Mouse (Mus musculus) heart, embryonic 13.5 days (tissue): ENCODE measurements around the gene Sdc3. TPM values are rescaled to one million over a fixed set of nuclear protein-coding genes. Genes with fewer than 3 reads are reported as not detected.
A peak's percentile ranks its signal among the peaks of the same experiment; 100 is the strongest.

Experiments used
- ATAC-seq: fragments of 200-750 bp; cut with Nextera tagmentation; 2 replicates; pipeline ENCODE4 v1.8.0; 2017; ENCODE audit warnings: moderate TSS enrichment; ENCODE audit not compliant: insufficient number of reproducible peaks, low FRiP score, low TSS enrichment; ENCODE audit errors: extremely low read depth
- H3K27ac ChIP-seq: fragments of 300-500 bp; sonication (generic); replicated peaks from 2 replicates; pipeline ENCODE4 v1.5.1; 2015; ENCODE audit warnings: moderate library complexity, mild to moderate bottlenecking, inconsistent platforms
- H3K27me3 ChIP-seq: fragments of 300-500 bp; sonication (generic); replicated peaks from 2 replicates; pipeline ENCODE4 v1.6.1; 2015; ENCODE audit warnings: mild to moderate bottlenecking, inconsistent platforms
- H3K36me3 ChIP-seq: fragments of 300-500 bp; sonication (generic); 2 replicates; pipeline ENCODE4 v1.6.1; 2015; ENCODE audit warnings: mild to moderate bottlenecking, inconsistent platforms
- H3K4me1 ChIP-seq: fragments of 300-500 bp; sonication (generic); 2 replicates; pipeline ENCODE4 v1.6.1; 2015; ENCODE audit warnings: inconsistent platforms
- H3K4me2 ChIP-seq: fragments of 300-500 bp; sonication (generic); 2 replicates; pipeline ENCODE4 v1.6.1; 2015; ENCODE audit warnings: inconsistent platforms, mild to moderate bottlenecking, moderate library complexity
- H3K4me3 ChIP-seq: fragments of 300-500 bp; sonication (generic); 2 replicates; pipeline ENCODE4 v1.5.1; 2015; ENCODE audit warnings: moderate library complexity, mild to moderate bottlenecking, inconsistent platforms
- H3K9ac ChIP-seq: fragments of 300-500 bp; sonication (generic); 2 replicates; pipeline ENCODE4 v1.6.1; 2015; ENCODE audit warnings: inconsistent platforms, mild to moderate bottlenecking, moderate library complexity
- H3K9me3 ChIP-seq: fragments of 300-500 bp; sonication (generic); 2 replicates; pipeline ENCODE4 v1.6.1; 2016; ENCODE audit warnings: inconsistent platforms
- WGBS: fragments of 180-500 bp; shearing (Covaris S2); methylation state at CpG from one replicate; pipeline ENCODE4 v1.1.7; 2015; ENCODE audit warnings: mixed read lengths; 5-methylcytosine and 5-hydroxymethylcytosine counted together
- polyA plus RNA-seq: library from polyadenylated mRNA; unstranded; fragments of >200 nt; fragmentation: Nextera tagmentation; extraction: Ambion mirVana; gene quantifications from 2 replicates; pipeline ENCODE4 v1.2.1, GENCODE M21; 2015

Sdc3 gene
- 21.7 and 23.9 TPM in 2 replicates for polyA plus RNA-seq

DNA sequence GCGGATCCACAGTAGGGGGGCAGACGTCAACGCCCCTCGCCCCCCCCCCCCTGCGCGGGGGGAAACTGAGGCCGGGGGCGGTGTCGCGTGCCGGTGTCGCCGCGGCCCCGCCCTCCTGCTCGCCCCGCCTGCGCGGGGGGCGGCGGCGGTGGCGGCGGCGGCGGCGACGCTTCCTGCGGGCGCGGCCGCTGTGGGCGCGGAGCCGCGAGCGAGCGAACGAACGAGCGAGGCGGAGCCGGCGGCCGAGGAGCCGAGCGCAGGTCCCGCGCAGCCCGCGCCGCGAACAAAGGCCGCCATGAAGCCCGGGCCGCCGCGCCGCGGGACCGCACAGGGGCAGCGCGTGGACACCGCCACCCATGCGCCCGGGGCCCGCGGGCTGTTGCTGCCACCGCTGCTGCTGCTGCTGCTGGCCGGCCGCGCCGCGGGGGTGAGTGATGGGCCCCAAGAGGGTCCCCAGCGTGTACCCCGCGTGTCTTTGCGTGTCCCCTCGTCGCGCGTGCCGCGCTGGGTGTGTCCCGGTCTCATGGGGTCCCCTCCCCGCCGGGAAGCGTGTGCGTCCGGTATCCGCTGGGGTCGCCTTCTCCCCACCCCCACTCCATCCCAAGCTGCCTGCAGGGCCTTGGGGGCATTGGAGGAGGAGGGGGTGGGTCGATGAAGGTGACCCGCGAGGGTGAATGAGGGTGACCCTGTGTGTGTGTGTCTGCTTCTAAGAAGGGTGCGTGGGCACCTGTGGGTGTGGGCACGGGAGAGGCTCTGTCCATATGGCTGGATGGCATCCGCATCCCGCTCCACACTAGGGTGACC lies at the start of gene Sdc3:
TSS of gene Sdc3 (plus strand) at position 162 of the 804 bp plus-strand sequence.
- 3% methylated on average over 60 of the region's 99 CpGs for WGBS

GRCm38 (mm10) chr4:130744058-130744457 lies 48.3 kb upstream of the Sdc3 start:
- 89% methylated on average over 4 of the region's 4 CpGs for WGBS

More for the DNA sequence above, at the start of gene Sdc3:
- Histone ChIP-seq H3K4me1 (peaks cover 48% of the 10 kb centered on the region), H3K9ac (peak within 1 kb of the TSS; percentile 96), H3K36me3 (no peaks in the 10 kb centered on the region), H3K4me2 (peak within 1 kb of the TSS; percentile 82), H3K27me3 (peaks cover 11% of the 10 kb centered on the region), H3K27ac (0 out of 2 replicates have a peak within 1 kb of the TSS, but pooled peaks have one; percentile 24), H3K9me3 (no peaks in the 10 kb centered on the region), H3K4me3 (peak within 1 kb of the TSS; percentile 83)
- ATAC-seq: no peak

DNA sequence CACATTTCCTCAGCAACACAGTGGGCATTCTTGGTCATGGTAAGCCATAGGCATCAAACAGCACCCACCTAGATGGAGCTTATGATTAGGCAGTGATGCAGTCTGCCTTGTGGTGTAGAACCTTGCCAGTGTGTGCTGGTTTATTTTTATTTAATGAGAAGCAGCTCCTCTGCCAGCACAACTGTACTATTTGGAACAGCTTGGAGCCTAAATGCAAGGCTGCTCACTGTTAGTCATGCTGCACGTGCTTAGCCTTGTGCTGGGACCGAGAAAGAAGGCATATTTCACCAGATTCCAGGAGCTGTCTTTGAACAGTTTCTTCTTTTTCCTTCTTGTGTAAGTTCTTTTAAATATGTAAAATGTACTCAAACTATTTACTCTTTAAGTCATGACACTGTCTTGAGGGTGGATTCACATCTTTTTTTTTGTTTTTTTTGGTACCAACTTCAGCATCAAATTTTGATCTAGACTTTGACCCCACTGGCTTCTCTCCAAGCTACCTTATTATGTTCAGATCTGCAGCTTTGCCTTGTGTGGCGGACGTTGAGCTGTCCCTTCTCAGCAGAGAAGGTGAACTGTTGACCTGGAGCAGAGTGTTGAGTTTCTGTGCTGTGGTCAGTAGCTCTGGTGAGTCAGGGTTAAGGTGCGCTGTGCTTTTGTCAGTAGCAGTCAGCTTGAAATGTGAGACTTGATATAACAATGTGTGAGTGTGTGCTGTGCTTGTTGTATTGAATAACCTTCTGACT lies 46.6 kb upstream of the Sdc3 start:
- Histone ChIP-seq H3K4me2 (no peak overlapping the region), H3K36me3 (peaks cover 97% of the 10 kb centered on the region), H3K4me3 (no peak overlapping the region), H3K27ac (no peak overlapping the region; the same call in 1 of the 2 replicates), H3K4me1 (peaks cover 17% of the 10 kb centered on the region), H3K9ac (no peak overlapping the region), H3K27me3 (no peaks in the 10 kb centered on the region), H3K9me3 (no peaks in the 10 kb centered on the region)
- ATAC-seq: no peak
- 80% methylated on average over 5 of the region's 5 CpGs for WGBS

More at GRCm38 (mm10) chr4:130744058-130744457, 48.3 kb upstream of the Sdc3 start:
- Histone ChIP-seq H3K9ac (no peak overlapping the region), H3K4me1 (0 out of 2 replicates have a peak, but pooled peaks cover 3% of the 10 kb centered on the region), H3K4me3 (no peak overlapping the region), H3K4me2 (no peak overlapping the region), H3K27ac (no peak overlapping the region), H3K27me3 (no peaks in the 10 kb centered on the region), H3K9me3 (no peaks in the 10 kb centered on the region), H3K36me3 (peaks cover 83% of the 10 kb centered on the region)
- ATAC-seq: no peak

- H3K27ac ChIP-seq: no peak overlapping the region
- H3K4me1 ChIP-seq: peaks cover 55% of the 10 kb centered on the region
- H3K4me2 ChIP-seq: no peak overlapping the region
- no peak overlapping the region for H3K4me3 ChIP-seq
- WGBS: 66% methylated on average over 7 of the region's 7 CpGs
- ATAC-seq: no peak
- no peak overlapping the region for H3K9ac ChIP-seq
- no peaks in the 10 kb centered on the region for H3K27me3 ChIP-seq
- no peaks in the 10 kb centered on the region for H3K9me3 ChIP-seq
- H3K36me3 ChIP-seq: peaks cover 100% of the 10 kb centered on the region
Measured at GRCm38 (mm10) chr4:130749566-130749965, 42.8 kb upstream of the Sdc3 start.

GRCm38 (mm10) chr4:130751966-130752365 lies 40.4 kb upstream of the Sdc3 start:
- Histone ChIP-seq H3K9me3 (no peaks in the 10 kb centered on the region), H3K4me1 (peaks cover 70% of the 10 kb centered on the region), H3K36me3 (peaks cover 93% of the 10 kb centered on the region), H3K27me3 (no peaks in the 10 kb centered on the region), H3K4me3 (no peak overlapping the region), H3K4me2 (no peak overlapping the region), H3K9ac (no peak overlapping the region), H3K27ac (peak overlapping the region; percentile 81; the same call in 1 of the 2 replicates)
- 92% methylated on average over 2 of the region's 2 CpGs for WGBS
- no peak for ATAC-seq

DNA sequence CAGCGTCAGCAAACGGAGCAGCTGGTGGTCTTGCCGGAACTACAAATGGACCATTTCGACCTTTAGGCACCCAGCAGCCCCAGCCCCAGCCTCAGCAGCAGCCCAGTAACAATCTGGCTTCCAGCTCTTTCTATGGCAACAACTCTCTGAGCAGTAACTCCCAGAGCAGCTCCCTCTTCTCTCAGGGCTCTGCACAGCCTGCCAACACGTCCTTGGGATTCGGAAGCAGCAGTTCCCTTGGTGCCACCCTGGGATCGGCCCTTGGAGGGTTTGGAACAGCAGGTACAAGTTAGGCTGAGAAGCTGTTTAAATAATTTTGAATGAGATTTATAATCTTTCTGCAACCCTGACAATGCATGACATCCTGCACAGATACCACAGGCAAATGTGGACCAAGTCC lies 39.7 kb upstream of the Sdc3 start:
- Histone ChIP-seq H3K27me3 (no peaks in the 10 kb centered on the region), H3K4me1 (peaks cover 70% of the 10 kb centered on the region), H3K9me3 (no peaks in the 10 kb centered on the region), H3K4me2 (no peak overlapping the region), H3K9ac (peak overlapping the region; percentile 11), H3K4me3 (no peak overlapping the region), H3K36me3 (peaks cover 92% of the 10 kb centered on the region), H3K27ac (peak overlapping the region; percentile 81)
- no peak for ATAC-seq
- WGBS: 73% methylated on average over 7 of the region's 7 CpGs

- peaks cover 92% of the 10 kb centered on the region for H3K36me3 ChIP-seq
- peak; percentile 54; the same call in 1 of the 2 replicates for ATAC-seq
- 42% methylated on average over 5 of the region's 5 CpGs for WGBS
- H3K4me1 ChIP-seq: peaks cover 73% of the 10 kb centered on the region
- H3K9ac ChIP-seq: no peak overlapping the region
- H3K4me3 ChIP-seq: no peak overlapping the region
- no peaks in the 10 kb centered on the region for H3K27me3 ChIP-seq
- no peak overlapping the region; the same call in 1 of the 2 replicates for H3K4me2 ChIP-seq
- peak overlapping the region; percentile 81 for H3K27ac ChIP-seq
- no peaks in the 10 kb centered on the region for H3K9me3 ChIP-seq
Measured at GRCm38 (mm10) chr4:130753755-130754154, 38.6 kb upstream of the Sdc3 start.

GRCm38 (mm10) chr4:130754776-130755175 lies 37.6 kb upstream of the Sdc3 start:
- Histone ChIP-seq H3K27ac (peak overlapping the region; percentile 81), H3K4me3 (no peak overlapping the region), H3K4me2 (no peak overlapping the region), H3K4me1 (peaks cover 77% of the 10 kb centered on the region), H3K27me3 (no peaks in the 10 kb centered on the region), H3K9ac (no peak overlapping the region), H3K36me3 (peaks cover 92% of the 10 kb centered on the region), H3K9me3 (no peaks in the 10 kb centered on the region)
- ATAC-seq: no peak
- WGBS: 77% methylated on average over 2 of the region's 2 CpGs

- H3K9me3 ChIP-seq: no peaks in the 10 kb centered on the region
- H3K4me2 ChIP-seq: no peak overlapping the region
- peaks cover 89% of the 10 kb centered on the region for H3K36me3 ChIP-seq
- no peak for ATAC-seq
- no peak overlapping the region for H3K9ac ChIP-seq
- H3K27ac ChIP-seq: peak overlapping the region; percentile 45; the same call in 1 of the 2 replicates
- 59% methylated on average over 2 of the region's 2 CpGs for WGBS
- H3K27me3 ChIP-seq: no peaks in the 10 kb centered on the region
- no peak overlapping the region for H3K4me3 ChIP-seq
- H3K4me1 ChIP-seq: peaks cover 41% of the 10 kb centered on the region
Measured at GRCm38 (mm10) chr4:130759875-130760274, 32.5 kb upstream of the Sdc3 start.

DNA sequence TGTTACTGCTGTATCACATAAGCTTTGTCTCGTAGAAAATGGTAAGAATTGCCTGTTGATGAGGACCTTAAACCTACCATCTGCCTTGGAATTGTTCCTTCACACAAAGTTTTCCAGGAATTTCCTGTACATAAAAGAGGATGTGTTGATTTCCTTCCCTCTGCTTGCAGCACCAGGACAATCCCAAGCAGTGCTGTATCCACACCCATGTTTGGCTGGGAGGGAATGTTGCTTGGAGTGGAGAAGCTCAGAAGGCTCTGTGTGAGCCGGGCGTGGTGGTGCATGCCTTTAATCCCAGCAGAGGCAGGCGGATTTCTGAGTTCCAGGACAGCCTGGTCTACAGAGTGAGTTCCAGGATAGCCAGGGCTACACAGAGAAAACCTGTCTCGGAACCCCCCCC lies 30.5 kb upstream of the Sdc3 start:
- Histone ChIP-seq H3K27ac (peak overlapping the region; percentile 41), H3K4me2 (no peak overlapping the region), H3K4me1 (peaks cover 26% of the 10 kb centered on the region), H3K9ac (no peak overlapping the region), H3K9me3 (no peaks in the 10 kb centered on the region), H3K36me3 (peaks cover 95% of the 10 kb centered on the region), H3K4me3 (no peak overlapping the region), H3K27me3 (no peaks in the 10 kb centered on the region)
- ATAC-seq: no peak
- 76% methylated on average over 5 of the region's 5 CpGs for WGBS

GRCm38 (mm10) chr4:130765399-130766160 lies 26.8 kb upstream of the Sdc3 start:
- Histone ChIP-seq H3K4me3 (no peak overlapping the region), H3K27me3 (no peaks in the 10 kb centered on the region), H3K4me1 (0 out of 2 replicates have a peak, but pooled peaks cover 8% of the 10 kb centered on the region), H3K4me2 (no peak overlapping the region), H3K27ac (no peak overlapping the region), H3K9me3 (no peaks in the 10 kb centered on the region), H3K9ac (no peak overlapping the region), H3K36me3 (peaks cover 98% of the 10 kb centered on the region)
- ATAC-seq: no peak
- 80% methylated on average over 7 of the region's 7 CpGs for WGBS
